Mouse (Mus musculus): Measurements from ENCODE around the gene Prkar2a.

- TF ChIP-seq CTCF (IDR thresholded peaks at IDR 0.05) (no peak), EP300 (IDR thresholded peaks at IDR 0.05) (no peak)
Measured at GRCm38 (mm10) chr9:108690914-108691313, 1.8 kb downstream of the Prkar2a start.

All from lung, postnatal 0 days (tissue).